Mouse (Mus musculus): Measurements from ENCODE around the gene Akr1b8. TPM values are rescaled to one million over a fixed set of nuclear protein-coding genes. Genes with fewer than 3 reads are reported as not detected.
"Not testable (repeated sequence)": the region's sequence is repeated elsewhere in the genome, so short reads cannot be mapped to it uniquely, and the experiment has no call there.

The Akr1b8 gene
- polyA plus RNA-seq, 1 experiment from 2014 or later = 13.9 TPM

- no peak overlapping the region for H3K9ac ChIP-seq
- no peaks in the 10 kb centered on the region for H3K9me3 ChIP-seq (replicated peaks)
- no peaks in the 10 kb centered on the region for H3K4me1 ChIP-seq
- no peak overlapping the region for H3K4me2 ChIP-seq
- H3K27ac ChIP-seq = no peak overlapping the region
- no peak for ATAC-seq (replicated peaks; ENCODE audit: low FRiP score)
- H3K4me3 ChIP-seq (replicated peaks) = no peak overlapping the region
- H3K36me3 ChIP-seq = no peaks in the 10 kb centered on the region
- WGBS = 95% methylated on average over 5 of the region's 5 CpGs
- H3K27me3 ChIP-seq = no peaks in the 10 kb centered on the region
Measured at GRCm38 (mm10) chr6:34331379-34331778, 22.5 kb upstream of the Akr1b8 start.

GRCm38 (mm10) chr6:34331804-34332203 is 22.1 kb upstream of the Akr1b8 start:
- ATAC-seq (replicated peaks; ENCODE audit: low FRiP score); H3K36me3 ChIP-seq; H3K9ac ChIP-seq; H3K4me1 ChIP-seq; H3K27me3 ChIP-seq; H3K4me2 ChIP-seq; H3K4me3 ChIP-seq (replicated peaks); H3K9me3 ChIP-seq (replicated peaks); H3K27ac ChIP-seq: not testable (repeated sequence)
- WGBS = 75% methylated on average over 12 of the region's 12 CpGs

- H3K27ac ChIP-seq = no peak overlapping the region
- no peaks in the 10 kb centered on the region for H3K4me1 ChIP-seq
- no peaks in the 10 kb centered on the region for H3K27me3 ChIP-seq
- H3K36me3 ChIP-seq = no peaks in the 10 kb centered on the region
- H3K4me2 ChIP-seq = no peak overlapping the region
- ATAC-seq (replicated peaks; ENCODE audit: low FRiP score) = no peak
- 85% methylated on average over 5 of the region's 5 CpGs for WGBS
- no peak overlapping the region for H3K4me3 ChIP-seq (replicated peaks)
- H3K9me3 ChIP-seq (replicated peaks) = no peaks in the 10 kb centered on the region
- H3K9ac ChIP-seq = no peak overlapping the region
Measured at GRCm38 (mm10) chr6:34334673-34335072, 19.2 kb upstream of the Akr1b8 start.

GRCm38 (mm10) chr6:34337799-34338198 is 16.1 kb upstream of the Akr1b8 start:
- no peak overlapping the region for H3K27ac ChIP-seq
- ATAC-seq (replicated peaks; ENCODE audit: low FRiP score) = no peak
- no peaks in the 10 kb centered on the region for H3K27me3 ChIP-seq
- WGBS = 88% methylated on average over 2 of the region's 2 CpGs
- no peaks in the 10 kb centered on the region for H3K4me1 ChIP-seq
- H3K4me3 ChIP-seq (replicated peaks) = no peak overlapping the region
- no peaks in the 10 kb centered on the region for H3K9me3 ChIP-seq (replicated peaks)
- H3K4me2 ChIP-seq = no peak overlapping the region
- no peaks in the 10 kb centered on the region for H3K36me3 ChIP-seq
- H3K9ac ChIP-seq = no peak overlapping the region

GRCm38 (mm10) chr6:34341991-34342390 is 11.9 kb upstream of the Akr1b8 start:
- Histone ChIP-seq H3K9me3 (replicated peaks) (no peaks in the 10 kb centered on the region), H3K27ac (no peak overlapping the region), H3K36me3 (no peaks in the 10 kb centered on the region), H3K9ac (no peak overlapping the region), H3K4me1 (peaks cover 14% of the 10 kb centered on the region; the same call in 1 of the 2 replicates), H3K27me3 (no peaks in the 10 kb centered on the region), H3K4me2 (no peak overlapping the region), H3K4me3 (replicated peaks) (no peak overlapping the region)
- 83% methylated on average over 4 of the region's 4 CpGs for WGBS
- no peak for ATAC-seq (replicated peaks; ENCODE audit: low FRiP score)

- Histone ChIP-seq H3K9ac (no peak overlapping the region), H3K27me3 (no peaks in the 10 kb centered on the region), H3K4me1 (peaks cover 14% of the 10 kb centered on the region; the same call in 1 of the 2 replicates), H3K4me2 (no peak overlapping the region), H3K9me3 (replicated peaks) (no peaks in the 10 kb centered on the region), H3K36me3 (no peaks in the 10 kb centered on the region), H3K27ac (no peak overlapping the region), H3K4me3 (replicated peaks) (no peak overlapping the region)
- ATAC-seq (replicated peaks; ENCODE audit: low FRiP score) = no peak
- WGBS = 78% methylated on average over 2 of the region's 2 CpGs
Measured at GRCm38 (mm10) chr6:34342476-34342875, 11.4 kb upstream of the Akr1b8 start.

GRCm38 (mm10) chr6:34343426-34343825 is 10.5 kb upstream of the Akr1b8 start:
- ATAC-seq (replicated peaks; ENCODE audit: low FRiP score) = no peak
- H3K9me3 ChIP-seq (replicated peaks) = no peaks in the 10 kb centered on the region
- peaks cover 14% of the 10 kb centered on the region; the same call in 1 of the 2 replicates for H3K4me1 ChIP-seq
- no peaks in the 10 kb centered on the region for H3K27me3 ChIP-seq
- H3K4me2 ChIP-seq = no peak overlapping the region
- 84% methylated on average over 6 of the region's 6 CpGs for WGBS
- H3K27ac ChIP-seq = no peak overlapping the region
- no peak overlapping the region for H3K9ac ChIP-seq
- no peak overlapping the region for H3K4me3 ChIP-seq (replicated peaks)
- no peaks in the 10 kb centered on the region for H3K36me3 ChIP-seq

- no peak overlapping the region for H3K9ac ChIP-seq
- no peak for ATAC-seq (replicated peaks; ENCODE audit: low FRiP score)
- 65% methylated on average over 10 of the region's 10 CpGs for WGBS
- 0 out of 2 replicates have a peak overlapping the region, but pooled peaks have one; percentile 26 for H3K4me2 ChIP-seq
- no peaks in the 10 kb centered on the region for H3K27me3 ChIP-seq
- no peak overlapping the region for H3K27ac ChIP-seq
- no peak overlapping the region for H3K4me3 ChIP-seq (replicated peaks)
- no peaks in the 10 kb centered on the region for H3K36me3 ChIP-seq
- no peaks in the 10 kb centered on the region for H3K9me3 ChIP-seq (replicated peaks)
- H3K4me1 ChIP-seq = peaks cover 14% of the 10 kb centered on the region; the same call in 1 of the 2 replicates
Measured at GRCm38 (mm10) chr6:34344135-34344850, 9.6 kb upstream of the Akr1b8 start.

GRCm38 (mm10) chr6:34344935-34345334 is 9.0 kb upstream of the Akr1b8 start:
- Histone ChIP-seq H3K4me2 (peak overlapping the region; percentile 26; the same call in 1 of the 2 replicates), H3K36me3 (no peaks in the 10 kb centered on the region), H3K9me3 (replicated peaks) (no peaks in the 10 kb centered on the region), H3K4me1 (peaks cover 14% of the 10 kb centered on the region; the same call in 1 of the 2 replicates), H3K4me3 (replicated peaks) (no peak overlapping the region), H3K9ac (no peak overlapping the region), H3K27ac (peak overlapping the region; percentile 18; the same call in 1 of the 2 replicates), H3K27me3 (no peaks in the 10 kb centered on the region)
- ATAC-seq (replicated peaks; ENCODE audit: low FRiP score) = no peak
- WGBS = 30% methylated on average over 9 of the region's 9 CpGs

- Histone ChIP-seq H3K27me3 (no peaks in the 10 kb centered on the region), H3K4me3 (replicated peaks) (no peak overlapping the region), H3K27ac (no peak overlapping the region), H3K4me1 (peaks cover 14% of the 10 kb centered on the region; the same call in 1 of the 2 replicates), H3K36me3 (no peaks in the 10 kb centered on the region), H3K9me3 (replicated peaks) (no peaks in the 10 kb centered on the region), H3K9ac (no peak overlapping the region), H3K4me2 (peak overlapping the region; percentile 33; the same call in 1 of the 2 replicates)
- WGBS = 49% methylated on average over 14 of the region's 14 CpGs
- peak; percentile 54; the same call in 1 of the 2 replicates for ATAC-seq (replicated peaks; ENCODE audit: low FRiP score)
Measured at GRCm38 (mm10) chr6:34346096-34346898, 7.6 kb upstream of the Akr1b8 start.

GRCm38 (mm10) chr6:34350037-34350699 is 3.8 kb upstream of the Akr1b8 start:
- Histone ChIP-seq H3K9ac (no peak overlapping the region), H3K4me1 (peaks cover 22% of the 10 kb centered on the region), H3K27ac (no peak overlapping the region), H3K4me3 (replicated peaks) (no peak overlapping the region), H3K27me3 (no peaks in the 10 kb centered on the region), H3K9me3 (replicated peaks) (no peaks in the 10 kb centered on the region), H3K4me2 (no peak overlapping the region), H3K36me3 (no peaks in the 10 kb centered on the region)
- 86% methylated on average over 12 of the region's 12 CpGs for WGBS
- no peak for ATAC-seq (replicated peaks; ENCODE audit: low FRiP score)

- H3K9ac ChIP-seq; H3K4me2 ChIP-seq; H3K4me3 ChIP-seq (replicated peaks); H3K27me3 ChIP-seq; H3K9me3 ChIP-seq (replicated peaks); H3K27ac ChIP-seq; H3K36me3 ChIP-seq; ATAC-seq (replicated peaks; ENCODE audit: low FRiP score): not testable (repeated sequence)
- peaks cover 14% of the 10 kb centered on the region for H3K4me1 ChIP-seq
- 43% methylated on average over 10 of the region's 10 CpGs for WGBS
Measured at GRCm38 (mm10) chr6:34351481-34351880, 2.4 kb upstream of the Akr1b8 start.
